Mouse (Mus musculus): Measurements from ENCODE around the gene Prf1. TPM values are rescaled to one million over a fixed set of nuclear protein-coding genes. Genes with fewer than 3 reads are reported as not detected.

The Prf1 gene
- not detected for polyA plus RNA-seq (2012; fragmentation: generic; extraction: Trizol)

GRCm38 (mm10) chr10:61297477-61297876 is at the start of gene Prf1:
Prf1 (plus strand) TSS chr10:61297833.

GRCm38 (mm10) chr10:61273081-61273843 is 24.4 kb upstream of the Prf1 start, which contains the start of gene Adamts14:
Adamts14 (minus strand) TSS chr10:61273438.

Other genes with a start within 250 kb of the Prf1 start
- under 1 TPM in 1 of 2 experiments, not detected in 1; 0.06 TPM for gene Pcbd1, start 208.5 kb upstream of the Prf1 start, polyA plus RNA-seq (2012; fragmentation: generic; extraction: Trizol)
- 10 to 100 TPM in 1 of 2 experiments, 1 to 10 TPM in 1; 8.2 to 44.7 TPM for gene Sgpl1, start 150.1 kb upstream of the Prf1 start, polyA plus RNA-seq (2012; fragmentation: generic; extraction: Trizol)
- under 1 TPM; 0.04 to 0.09 TPM for gene Tbata, start 125.9 kb upstream of the Prf1 start, polyA plus RNA-seq (2012; fragmentation: generic; extraction: Trizol)
- gene Adamts14, start 24.4 kb upstream of the Prf1 start, polyA plus RNA-seq (2012; fragmentation: generic; extraction: Trizol) = 10 to 100 TPM in 1 of 2 experiments, 1 to 10 TPM in 1; 1.9 to 18.4 TPM
- 10 to 100 TPM in 1 of 2 experiments, 1 to 10 TPM in 1; 4.8 to 10.1 TPM for gene Pald1, start 85.7 kb downstream of the Prf1 start, polyA plus RNA-seq (2012; fragmentation: generic; extraction: Trizol)
- gene Nodal, start 120.1 kb downstream of the Prf1 start, polyA plus RNA-seq (2012; fragmentation: generic; extraction: Trizol) = not detected
- 10 to 100 TPM; 27.2 to 43.0 TPM for gene Eif4ebp2, start 154.8 kb downstream of the Prf1 start, polyA plus RNA-seq (2012; fragmentation: generic; extraction: Trizol)
- gene Lrrc20, start 178.0 kb downstream of the Prf1 start, polyA plus RNA-seq (2012; fragmentation: generic; extraction: Trizol) = 1 to 10 TPM; 5.4 to 7.9 TPM

Measured in C3H10T1/2 (cell line).